Mouse (Mus musculus) kidney, postnatal 4 days (tissue): Measurements from ENCODE around the gene Mtmr4.

Source experiments
- DNase-seq, 2 experiments: peaks; one replicate each; pipeline ENCODE4 v3.0.0; 2021; ENCODE audit warnings: mixed read lengths in 2 of 2

Mtmr4 gene

GRCm38 (mm10) chr11:87615952-87616351 is 24.0 kb downstream of the Mtmr4 start:
- no peak for DNase-seq

GRCm38 (mm10) chr11:87616790-87617474 is 25.0 kb downstream of the Mtmr4 start, which contains the start of gene Hsf5:
TSS of gene Hsf5 (plus strand) at chr11:87617164.
- DNase-seq = no peak

- DNase-seq = no peak
These were observed 25.6 kb downstream of the Mtmr4 start for GRCm38 (mm10) chr11:87617606-87618005.

- no peak for DNase-seq
These were observed 31.2 kb downstream of the Mtmr4 start for GRCm38 (mm10) chr11:87623160-87623559.

GRCm38 (mm10) chr11:87629859-87630258 is 37.9 kb downstream of the Mtmr4 start:
- peak; percentile 65 to 74 for DNase-seq

- no peak for DNase-seq
These were observed 46.8 kb downstream of the Mtmr4 start for GRCm38 (mm10) chr11:87638793-87639192.

- DNase-seq = peak; percentile 78 to 86
These were observed 47.2 kb downstream of the Mtmr4 start for GRCm38 (mm10) chr11:87639206-87639605.

- no peak for DNase-seq
These were observed 50.9 kb downstream of the Mtmr4 start for GRCm38 (mm10) chr11:87642865-87643264.

- no peak for DNase-seq
These were observed 62.7 kb downstream of the Mtmr4 start for GRCm38 (mm10) chr11:87654693-87655092.

- DNase-seq = no peak
These were observed 67.3 kb downstream of the Mtmr4 start for GRCm38 (mm10) chr11:87659216-87659615.

GRCm38 (mm10) chr11:87662407-87662806 is 70.4 kb downstream of the Mtmr4 start, which contains the start of gene Rnf43:
TSS of gene Rnf43 (plus strand) at chr11:87662722.
- peak; percentile 91 to 92 for DNase-seq

GRCm38 (mm10) chr11:87662822-87663221 is 70.9 kb downstream of the Mtmr4 start:
- DNase-seq = peak in 1 of 2 experiments; percentile 11

GRCm38 (mm10) chr11:87663948-87664347 is 72.0 kb downstream of the Mtmr4 start:
- no peak for DNase-seq

GRCm38 (mm10) chr11:87664521-87664920 is 72.6 kb downstream of the Mtmr4 start:
- peak in 1 of 2 experiments; percentile 13 for DNase-seq

GRCm38 (mm10) chr11:87665224-87665623 is 73.3 kb downstream of the Mtmr4 start:
- DNase-seq = no peak

- DNase-seq = no peak
These were observed 73.7 kb downstream of the Mtmr4 start for GRCm38 (mm10) chr11:87665658-87666057.
